Mouse (Mus musculus) hindbrain, embryonic 14.5 days (tissue): ENCODE measurements around the gene Hck. TPM values are rescaled to one million over a fixed set of nuclear protein-coding genes. Genes with fewer than 3 reads are reported as not detected.

Experiments used
- ATAC-seq: fragments of 200-750 bp; cut with Nextera tagmentation; 2 replicates; pipeline ENCODE4 v1.8.0; 2017; ENCODE audit warnings: moderate number of reproducible peaks, mild to moderate bottlenecking, moderate TSS enrichment, moderate library complexity; ENCODE audit not compliant: low FRiP score
- DNase-seq: peaks from one replicate; pipeline ENCODE4 v3.0.0-alpha.2; 2015; ENCODE audit warnings: low spot score
- H3K27ac ChIP-seq: fragments of 300-500 bp; sonication (generic); 2 replicates; pipeline ENCODE4 v1.5.1; 2014; ENCODE audit warnings: mild to moderate bottlenecking, moderate library complexity
- H3K27me3 ChIP-seq: fragments of 300-500 bp; sonication (generic); 2 replicates; pipeline ENCODE4 v1.6.1; 2014; ENCODE audit warnings: mild to moderate bottlenecking, low read length, mixed read lengths; ENCODE audit not compliant: control insufficient read depth, insufficient read depth
- H3K36me3 ChIP-seq: fragments of 300-500 bp; sonication (generic); replicated peaks from 2 replicates; pipeline ENCODE4 v1.6.1; 2014; ENCODE audit not compliant: control insufficient read depth, insufficient read depth
- H3K4me1 ChIP-seq: fragments of 300-500 bp; sonication (generic); replicated peaks from 2 replicates; pipeline ENCODE4 v1.6.1; 2014; ENCODE audit warnings: antibody characterized with exemption, low read length, mixed read lengths; ENCODE audit not compliant: control insufficient read depth, insufficient read depth
- H3K4me2 ChIP-seq: fragments of 300-500 bp; sonication (generic); replicated peaks from 2 replicates; pipeline ENCODE4 v1.6.1; 2014; ENCODE audit warnings: mild to moderate bottlenecking, moderate library complexity
- H3K4me3 ChIP-seq: fragments of 300-500 bp; sonication (generic); replicated peaks from 2 replicates; pipeline ENCODE4 v1.5.1; 2014; ENCODE audit warnings: mild to moderate bottlenecking, low read length
- H3K9ac ChIP-seq: fragments of 300-500 bp; sonication (generic); 2 replicates; pipeline ENCODE4 v1.6.1; 2014
- H3K9me3 ChIP-seq: fragments of 300-500 bp; sonication (generic); 2 replicates; pipeline ENCODE4 v1.6.1; 2016; ENCODE audit warnings: low read length; ENCODE audit not compliant: control insufficient read depth
- WGBS: fragments of 180-500 bp; shearing (Covaris S2); extraction: QIAGEN DNeasy Blood & Tissue Kit; methylation state at CpG from one replicate; pipeline ENCODE4 v1.1.7; 2014; 5-methylcytosine and 5-hydroxymethylcytosine counted together
- polyA plus RNA-seq: library from polyadenylated mRNA; unstranded; fragments of >200 nt; fragmentation: Nextera tagmentation; extraction: Ambion mirVana; gene quantifications from 2 replicates; pipeline ENCODE4 v1.2.1, GENCODE M21; 2014

Hck gene
- polyA plus RNA-seq, 1 experiment from 2014 or later: 2.2 TPM

GRCm38 (mm10) chr2:153153033-153153450 is 44.8 kb downstream of the Hck start:
- 77% methylated on average over 4 of the region's 4 CpGs for WGBS
- no peaks in the 10 kb centered on the region for H3K27me3 ChIP-seq
- no peak overlapping the region for H3K27ac ChIP-seq
- H3K36me3 ChIP-seq: no peaks in the 10 kb centered on the region
- DNase-seq (no peak), ATAC-seq (no peak)
- no peaks in the 10 kb centered on the region for H3K4me1 ChIP-seq
- no peak overlapping the region for H3K9ac ChIP-seq
- no peak overlapping the region for H3K4me3 ChIP-seq
- H3K9me3 ChIP-seq: no peaks in the 10 kb centered on the region
- no peak overlapping the region for H3K4me2 ChIP-seq

GRCm38 (mm10) chr2:153157270-153157669 is 49.0 kb downstream of the Hck start:
- Histone ChIP-seq H3K4me1 (peaks cover 2% of the 10 kb centered on the region), H3K36me3 (no peaks in the 10 kb centered on the region), H3K9ac (no peak overlapping the region), H3K27me3 (no peaks in the 10 kb centered on the region), H3K4me3 (no peak overlapping the region), H3K27ac (no peak overlapping the region), H3K4me2 (no peak overlapping the region), H3K9me3 (no peaks in the 10 kb centered on the region)
- DNase-seq: no peak
- no peak for ATAC-seq
- WGBS: 79% methylated on average over 1 of the region's 3 CpGs

GRCm38 (mm10) chr2:153160133-153160532 is 51.9 kb downstream of the Hck start:
- 79% methylated on average over 5 of the region's 5 CpGs for WGBS
- Histone ChIP-seq H3K9me3 (no peaks in the 10 kb centered on the region), H3K4me2 (peak overlapping the region; percentile 69; the same call in 1 of the 2 replicates), H3K4me3 (no peak overlapping the region), H3K4me1 (peaks cover 9% of the 10 kb centered on the region), H3K27ac (no peak overlapping the region), H3K27me3 (no peaks in the 10 kb centered on the region), H3K9ac (no peak overlapping the region), H3K36me3 (no peaks in the 10 kb centered on the region)
- ATAC-seq (no peak), DNase-seq (no peak)

- peak within 1 kb of the TSS; percentile 89 for H3K9ac ChIP-seq
- peak; percentile 95 for ATAC-seq
- no peaks in the 10 kb centered on the region for H3K27me3 ChIP-seq
- H3K36me3 ChIP-seq: no peaks in the 10 kb centered on the region
- H3K27ac ChIP-seq: peak within 1 kb of the TSS; percentile 96
- no peaks in the 10 kb centered on the region for H3K9me3 ChIP-seq
- WGBS: 8% methylated on average over 34 of the region's 34 CpGs
- peaks cover 9% of the 10 kb centered on the region for H3K4me1 ChIP-seq
- H3K4me3 ChIP-seq: peak within 1 kb of the TSS; percentile 70
- DNase-seq: peak; percentile 96
- H3K4me2 ChIP-seq: peak within 1 kb of the TSS; percentile 69
These were observed 52.8 kb downstream of the Hck start, which contains the start of gene Tm9sf4 for GRCm38 (mm10) chr2:153160844-153161683. TSS of gene Tm9sf4 (plus strand) at chr2:153161303.

- peak overlapping the region; percentile 89 for H3K9ac ChIP-seq
- peak; percentile 43 for ATAC-seq
- peak overlapping the region; percentile 96 for H3K27ac ChIP-seq
- no peak for DNase-seq
- H3K36me3 ChIP-seq: no peaks in the 10 kb centered on the region
- H3K27me3 ChIP-seq: no peaks in the 10 kb centered on the region
- peak overlapping the region; percentile 69 for H3K4me2 ChIP-seq
- H3K4me1 ChIP-seq: peaks cover 9% of the 10 kb centered on the region
- peak overlapping the region; percentile 70 for H3K4me3 ChIP-seq
- WGBS: 0% methylated on average over 16 of the region's 16 CpGs
- H3K9me3 ChIP-seq: no peaks in the 10 kb centered on the region
These were observed 53.4 kb downstream of the Hck start for GRCm38 (mm10) chr2:153161684-153162080.

GRCm38 (mm10) chr2:153167136-153167535 is 58.9 kb downstream of the Hck start:
- Histone ChIP-seq H3K27ac (no peak overlapping the region), H3K4me3 (no peak overlapping the region), H3K4me1 (peaks cover 12% of the 10 kb centered on the region), H3K4me2 (no peak overlapping the region), H3K27me3 (no peaks in the 10 kb centered on the region), H3K9me3 (no peaks in the 10 kb centered on the region), H3K9ac (no peak overlapping the region), H3K36me3 (no peaks in the 10 kb centered on the region; the same call in 1 of the 2 replicates)
- no peak for ATAC-seq
- no peak for DNase-seq
- 60% methylated on average over 6 of the region's 6 CpGs for WGBS

- Histone ChIP-seq H3K4me2 (no peak overlapping the region), H3K4me3 (no peak overlapping the region), H3K9ac (no peak overlapping the region), H3K27me3 (no peaks in the 10 kb centered on the region), H3K27ac (no peak overlapping the region), H3K9me3 (no peaks in the 10 kb centered on the region), H3K4me1 (peaks cover 4% of the 10 kb centered on the region; the same call in 1 of the 2 replicates), H3K36me3 (no peaks in the 10 kb centered on the region; the same call in 1 of the 2 replicates)
- DNase-seq: no peak
- WGBS: 13% methylated on average over 2 of the region's 2 CpGs
- ATAC-seq: no peak
These were observed 60.0 kb downstream of the Hck start for GRCm38 (mm10) chr2:153168134-153168820.

- Histone ChIP-seq H3K27ac (no peak overlapping the region), H3K4me2 (no peak overlapping the region), H3K4me1 (peaks cover 4% of the 10 kb centered on the region; the same call in 1 of the 2 replicates), H3K9ac (no peak overlapping the region), H3K4me3 (no peak overlapping the region), H3K9me3 (no peaks in the 10 kb centered on the region), H3K36me3 (no peaks in the 10 kb centered on the region; the same call in 1 of the 2 replicates), H3K27me3 (no peaks in the 10 kb centered on the region)
- ATAC-seq: no peak
- WGBS: 89% methylated on average over 9 of the region's 9 CpGs
- no peak for DNase-seq
These were observed 62.4 kb downstream of the Hck start for GRCm38 (mm10) chr2:153170490-153171224.

GRCm38 (mm10) chr2:153171966-153172365 is 63.7 kb downstream of the Hck start:
- Histone ChIP-seq H3K9me3 (no peaks in the 10 kb centered on the region), H3K4me2 (no peak overlapping the region), H3K9ac (no peak overlapping the region), H3K27me3 (no peaks in the 10 kb centered on the region), H3K27ac (no peak overlapping the region), H3K4me1 (peaks cover 4% of the 10 kb centered on the region; the same call in 1 of the 2 replicates), H3K36me3 (no peaks in the 10 kb centered on the region; the same call in 1 of the 2 replicates), H3K4me3 (no peak overlapping the region)
- DNase-seq: no peak
- WGBS: 93% methylated on average over 5 of the region's 5 CpGs
- ATAC-seq: no peak
